Mouse (Mus musculus): ENCODE results near the gene G430095P16Rik. TPM values are rescaled to one million over a fixed set of nuclear protein-coding genes. Genes with fewer than 3 reads are reported as not detected.

Gene G430095P16Rik
- polyA plus RNA-seq, 1 experiment = 20.7 TPM

- no peak for TF ChIP-seq GATA1 (IDR thresholded peaks at IDR 0.05; ENCODE audit: low read length)
These were observed 7.1 kb downstream of the G430095P16Rik start for GRCm38 (mm10) chr8:84729921-84730362.

- peak; percentile 92 for TF ChIP-seq GATA1 (IDR thresholded peaks at IDR 0.05; ENCODE audit: low read length)
These were observed 7.9 kb downstream of the G430095P16Rik start for GRCm38 (mm10) chr8:84730541-84731370.

GRCm38 (mm10) chr8:84731371-84732177, 8.8 kb downstream of the G430095P16Rik start:
- TF ChIP-seq GATA1 (IDR thresholded peaks at IDR 0.05; ENCODE audit: low read length) = no peak

- TF ChIP-seq GATA1 (IDR thresholded peaks at IDR 0.05; ENCODE audit: low read length) = no peak
These were observed 9.7 kb downstream of the G430095P16Rik start for GRCm38 (mm10) chr8:84732545-84732944.

- no peak for TF ChIP-seq GATA1 (IDR thresholded peaks at IDR 0.05; ENCODE audit: low read length)
These were observed 10.2 kb downstream of the G430095P16Rik start for GRCm38 (mm10) chr8:84732996-84733395.

GRCm38 (mm10) chr8:84733959-84734358, 11.2 kb downstream of the G430095P16Rik start:
- TF ChIP-seq GATA1 (IDR thresholded peaks at IDR 0.05; ENCODE audit: low read length) = no peak

GRCm38 (mm10) chr8:84734680-84735079, 11.9 kb downstream of the G430095P16Rik start:
- TF ChIP-seq GATA1 (IDR thresholded peaks at IDR 0.05; ENCODE audit: low read length) = no peak

GRCm38 (mm10) chr8:84735597-84735996, 12.8 kb downstream of the G430095P16Rik start:
- TF ChIP-seq GATA1 (IDR thresholded peaks at IDR 0.05; ENCODE audit: low read length) = no peak

- no peak for TF ChIP-seq GATA1 (IDR thresholded peaks at IDR 0.05; ENCODE audit: low read length)
These were observed 13.7 kb downstream of the G430095P16Rik start for GRCm38 (mm10) chr8:84736521-84736920.

- no peak for TF ChIP-seq GATA1 (IDR thresholded peaks at IDR 0.05; ENCODE audit: low read length)
These were observed 14.8 kb downstream of the G430095P16Rik start for GRCm38 (mm10) chr8:84737608-84738007.

- TF ChIP-seq GATA1 (IDR thresholded peaks at IDR 0.05; ENCODE audit: low read length) = no peak
These were observed 15.5 kb downstream of the G430095P16Rik start for GRCm38 (mm10) chr8:84738266-84738665.

GRCm38 (mm10) chr8:84738715-84739400, 16.1 kb downstream of the G430095P16Rik start:
- TF ChIP-seq GATA1 (IDR thresholded peaks at IDR 0.05; ENCODE audit: low read length) = no peak

GRCm38 (mm10) chr8:84739401-84739742, 16.6 kb downstream of the G430095P16Rik start:
- no peak for TF ChIP-seq GATA1 (IDR thresholded peaks at IDR 0.05; ENCODE audit: low read length)

GRCm38 (mm10) chr8:84740895-84741843, 18.4 kb downstream of the G430095P16Rik start:
- TF ChIP-seq GATA1 (IDR thresholded peaks at IDR 0.05; ENCODE audit: low read length) = no peak
